Mouse (Mus musculus) ES-E14 (cell line): ENCODE data around the gene Cat.

Source experiments
- CHD2 ChIP-seq: IDR thresholded peaks from 2 replicates; pipeline ENCODE4 v1.6.1; 2014; ENCODE audit warnings: mild to moderate bottlenecking, low read depth, low read length, inconsistent platforms
- HCFC1 ChIP-seq: IDR thresholded peaks from 2 replicates; pipeline ENCODE4 v1.6.1; 2012; ENCODE audit warnings: low read length, inconsistent platforms, borderline replicate concordance; ENCODE audit not compliant: insufficient read depth
- MAFK ChIP-seq: IDR thresholded peaks from 2 replicates; pipeline ENCODE4 v1.6.1; 2014; ENCODE audit warnings: mild to moderate bottlenecking, low read depth, low read length, inconsistent platforms; ENCODE audit not compliant: insufficient read depth
- ZC3H11A ChIP-seq: IDR thresholded peaks from 2 replicates; pipeline ENCODE4 v1.6.1; 2012; ENCODE audit warnings: low read depth, mild to moderate bottlenecking, inconsistent platforms, low read length, borderline replicate concordance
- ZNF384 ChIP-seq: IDR thresholded peaks from 2 replicates; pipeline ENCODE4 v1.6.1; 2012; ENCODE audit warnings: low read depth, low read length, inconsistent platforms

- TF ChIP-seq CHD2, result no peak
- TF ChIP-seq ZNF384, result no peak
- TF ChIP-seq MAFK, result no peak
- no peak for TF ChIP-seq HCFC1
- TF ChIP-seq ZC3H11A, result no peak
These were observed 23.8 kb downstream of the Cat start for GRCm38 (mm10) chr2:103461210-103461609.
